Mouse (Mus musculus): ENCODE data around the gene Grhl1.

GRCm38 (mm10) chr12:24619436-24619835 lies 47.4 kb downstream of the Grhl1 start:
- no peak for TF ChIP-seq EP300 (IDR thresholded peaks at IDR 0.05; ENCODE audit: low read depth)
- no peak for TF ChIP-seq CTCF (IDR thresholded peaks at IDR 0.05; ENCODE audit: low read depth)

Measured in liver, embryonic 14.5 days (tissue).